Mouse (Mus musculus) intestine, embryonic 14.5 days (tissue): Measurements from ENCODE around the gene Chn1. TPM values are rescaled to one million over a fixed set of nuclear protein-coding genes. Genes with fewer than 3 reads are reported as not detected.

Experiments used
- ATAC-seq: fragments of 200-750 bp; cut with Nextera tagmentation; replicated peaks from 2 replicates; pipeline ENCODE4 v1.8.0; 2017; ENCODE audit warnings: low read depth, moderate number of reproducible peaks, moderate TSS enrichment, moderate library complexity; ENCODE audit not compliant: low FRiP score, low TSS enrichment
- DNase-seq: peaks from one replicate; pipeline ENCODE4 v3.0.0-alpha.2; 2018; ENCODE audit warnings: low spot score
- H3K27ac ChIP-seq: fragments of 300-500 bp; sonication (generic); 2 replicates; pipeline ENCODE4 v1.5.1; 2014; ENCODE audit warnings: low read depth, mild to moderate bottlenecking, control low read depth
- H3K27me3 ChIP-seq: fragments of 300-500 bp; sonication (generic); replicated peaks from 2 replicates; pipeline ENCODE4 v1.6.1; 2014; ENCODE audit warnings: low read length, control low read depth; ENCODE audit not compliant: control insufficient read depth, insufficient read depth
- H3K36me3 ChIP-seq: fragments of 300-500 bp; sonication (generic); 2 replicates; pipeline ENCODE4 v1.6.1; 2014; ENCODE audit warnings: low read length, control low read depth; ENCODE audit not compliant: control insufficient read depth, insufficient read depth
- H3K4me1 ChIP-seq: fragments of 300-500 bp; sonication (generic); replicated peaks from 2 replicates; pipeline ENCODE4 v1.6.1; 2014; ENCODE audit warnings: low read length, control low read depth, mixed read lengths; ENCODE audit not compliant: control insufficient read depth, insufficient read depth
- H3K4me2 ChIP-seq: fragments of 300-500 bp; sonication (generic); 2 replicates; pipeline ENCODE4 v1.6.1; 2014; ENCODE audit warnings: low read length
- H3K4me3 ChIP-seq: fragments of 300-500 bp; sonication (generic); 2 replicates; pipeline ENCODE4 v1.5.1; 2014; ENCODE audit warnings: low read depth, low read length, control low read depth, mixed read lengths
- H3K9ac ChIP-seq: fragments of 300-500 bp; sonication (generic); 2 replicates; pipeline ENCODE4 v1.6.1; 2014; ENCODE audit warnings: mild to moderate bottlenecking, low read length
- H3K9me3 ChIP-seq: fragments of 300-500 bp; sonication (generic); 2 replicates; pipeline ENCODE4 v1.6.1; 2016; ENCODE audit warnings: low read length, control low read depth; ENCODE audit not compliant: control insufficient read depth
- WGBS: fragments of 180-500 bp; shearing (Covaris S2); extraction: QIAGEN DNeasy Blood & Tissue Kit; methylation state at CpG from one replicate; pipeline ENCODE4 v1.1.7; 2014; 5-methylcytosine and 5-hydroxymethylcytosine counted together
- polyA plus RNA-seq: library from polyadenylated mRNA; unstranded; fragments of >200 nt; fragmentation: Nextera tagmentation; extraction: Ambion mirVana; gene quantifications from 2 replicates; pipeline ENCODE4 v1.2.1, GENCODE M21; 2014

The Chn1 gene
- polyA plus RNA-seq, 1 experiment from 2014 or later = 21.5 TPM

- no peak for ATAC-seq
- Histone ChIP-seq H3K36me3 (no peaks in the 10 kb centered on the region), H3K27ac (no peak overlapping the region), H3K9me3 (no peaks in the 10 kb centered on the region), H3K4me3 (no peak overlapping the region), H3K9ac (no peak overlapping the region), H3K27me3 (no peaks in the 10 kb centered on the region), H3K4me1 (no peaks in the 10 kb centered on the region; the same call in 1 of the 2 replicates), H3K4me2 (no peak overlapping the region)
- DNase-seq = no peak
- 71% methylated on average over 4 of the region's 4 CpGs for WGBS
These were observed 6.5 kb downstream of the Chn1 start for GRCm38 (mm10) chr2:73768669-73769068.

- Histone ChIP-seq H3K4me3 (no peak overlapping the region), H3K4me2 (no peak overlapping the region), H3K9me3 (no peaks in the 10 kb centered on the region), H3K27ac (no peak overlapping the region), H3K4me1 (no peaks in the 10 kb centered on the region; the same call in 1 of the 2 replicates), H3K27me3 (no peaks in the 10 kb centered on the region), H3K36me3 (no peaks in the 10 kb centered on the region), H3K9ac (no peak overlapping the region)
- 63% methylated on average over 3 of the region's 3 CpGs for WGBS
- DNase-seq (no peak), ATAC-seq (no peak)
These were observed 11.6 kb downstream of the Chn1 start for GRCm38 (mm10) chr2:73763541-73763940.

- Histone ChIP-seq H3K4me3 (no peak overlapping the region), H3K9ac (no peak overlapping the region), H3K36me3 (no peaks in the 10 kb centered on the region), H3K27me3 (no peaks in the 10 kb centered on the region), H3K4me1 (no peaks in the 10 kb centered on the region; the same call in 1 of the 2 replicates), H3K27ac (no peak overlapping the region), H3K4me2 (no peak overlapping the region), H3K9me3 (no peaks in the 10 kb centered on the region)
- 66% methylated on average over 7 of the region's 7 CpGs for WGBS
- ATAC-seq (no peak), DNase-seq (no peak)
These were observed 15.2 kb downstream of the Chn1 start for GRCm38 (mm10) chr2:73759899-73760298.

- Histone ChIP-seq H3K27me3 (no peaks in the 10 kb centered on the region), H3K36me3 (no peaks in the 10 kb centered on the region), H3K9ac (no peak overlapping the region), H3K9me3 (no peaks in the 10 kb centered on the region), H3K4me1 (no peaks in the 10 kb centered on the region; the same call in 1 of the 2 replicates), H3K4me2 (no peak overlapping the region), H3K27ac (no peak overlapping the region), H3K4me3 (no peak overlapping the region)
- WGBS = 88% methylated on average over 5 of the region's 5 CpGs
- no peak for ATAC-seq
- no peak for DNase-seq
These were observed 16.1 kb downstream of the Chn1 start for GRCm38 (mm10) chr2:73759027-73759426.

- no peak overlapping the region for H3K9ac ChIP-seq
- WGBS = 100% methylated on average over 1 of the region's 1 CpGs
- H3K27ac ChIP-seq = no peak overlapping the region
These were observed 27.8 kb downstream of the Chn1 start for GRCm38 (mm10) chr2:73747297-73747696.

GRCm38 (mm10) chr2:73746375-73746770, 28.8 kb downstream of the Chn1 start:
- H3K4me1 ChIP-seq = no peaks in the 10 kb centered on the region

More at GRCm38 (mm10) chr2:73747297-73747696, 27.8 kb downstream of the Chn1 start:
- Histone ChIP-seq H3K4me2 (no peak overlapping the region), H3K36me3 (no peaks in the 10 kb centered on the region), H3K4me1 (no peaks in the 10 kb centered on the region), H3K27me3 (no peaks in the 10 kb centered on the region), H3K4me3 (no peak overlapping the region), H3K9me3 (0 out of 2 replicates have a peak, but pooled peaks cover 2% of the 10 kb centered on the region)
- ATAC-seq (no peak), DNase-seq (no peak)

GRCm38 (mm10) chr2:73745647-73746374, 29.3 kb downstream of the Chn1 start:
- H3K36me3 ChIP-seq = no peaks in the 10 kb centered on the region
- H3K27me3 ChIP-seq = no peaks in the 10 kb centered on the region
- H3K9ac ChIP-seq = no peak overlapping the region
- 0 out of 2 replicates have a peak, but pooled peaks cover 2% of the 10 kb centered on the region for H3K9me3 ChIP-seq
- H3K4me2 ChIP-seq = no peak overlapping the region
- ATAC-seq = no peak
- H3K27ac ChIP-seq = no peak overlapping the region
- no peaks in the 10 kb centered on the region for H3K4me1 ChIP-seq
- no peak for DNase-seq
- 51% methylated on average over 3 of the region's 3 CpGs for whole genome bisulfite sequencing
- H3K4me3 ChIP-seq = no peak overlapping the region

More at GRCm38 (mm10) chr2:73746375-73746770, 28.8 kb downstream of the Chn1 start:
- no peak overlapping the region for H3K4me3 ChIP-seq
- no peaks in the 10 kb centered on the region for H3K27me3 ChIP-seq
- H3K9me3 ChIP-seq = 0 out of 2 replicates have a peak, but pooled peaks cover 2% of the 10 kb centered on the region
- H3K4me2 ChIP-seq = no peak overlapping the region
- no peak for DNase-seq
- no peak for ATAC-seq
- H3K36me3 ChIP-seq = no peaks in the 10 kb centered on the region
- WGBS = 90% methylated on average over 1 of the region's 1 CpGs
- no peak overlapping the region for H3K27ac ChIP-seq
- no peak overlapping the region for H3K9ac ChIP-seq

GRCm38 (mm10) chr2:73741286-73741685, 33.9 kb downstream of the Chn1 start:
- ATAC-seq = no peak
- H3K27ac ChIP-seq = no peak overlapping the region
- H3K4me3 ChIP-seq = no peak overlapping the region
- no peaks in the 10 kb centered on the region for H3K9me3 ChIP-seq
- H3K27me3 ChIP-seq = no peaks in the 10 kb centered on the region
- H3K4me1 ChIP-seq = no peaks in the 10 kb centered on the region
- H3K36me3 ChIP-seq = no peaks in the 10 kb centered on the region
- DNase-seq = no peak
- H3K9ac ChIP-seq = no peak overlapping the region
- 92% methylated on average over 3 of the region's 3 CpGs for WGBS
- H3K4me2 ChIP-seq = no peak overlapping the region

GRCm38 (mm10) chr2:73727868-73728267, 47.3 kb downstream of the Chn1 start:
- WGBS = 81% methylated on average over 2 of the region's 2 CpGs
- Histone ChIP-seq H3K27ac (no peak overlapping the region), H3K4me3 (no peak overlapping the region), H3K4me2 (no peak overlapping the region), H3K9ac (no peak overlapping the region), H3K27me3 (no peaks in the 10 kb centered on the region), H3K36me3 (no peaks in the 10 kb centered on the region), H3K4me1 (peaks cover 5% of the 10 kb centered on the region; the same call in 1 of the 2 replicates), H3K9me3 (no peaks in the 10 kb centered on the region)
- ATAC-seq (no peak), DNase-seq (no peak)
